Mouse (Mus musculus) right cerebral cortex, postnatal 25 days (tissue): ENCODE data around the gene Mturn.

Experiments
- DNase-seq: peaks from one replicate; pipeline ENCODE4 v3.0.0; 2022

Mturn gene

GRCm38 (mm10) chr6:54732721-54733120, 51.3 kb downstream of the Mturn start:
- DNase-seq = no peak

DNA sequence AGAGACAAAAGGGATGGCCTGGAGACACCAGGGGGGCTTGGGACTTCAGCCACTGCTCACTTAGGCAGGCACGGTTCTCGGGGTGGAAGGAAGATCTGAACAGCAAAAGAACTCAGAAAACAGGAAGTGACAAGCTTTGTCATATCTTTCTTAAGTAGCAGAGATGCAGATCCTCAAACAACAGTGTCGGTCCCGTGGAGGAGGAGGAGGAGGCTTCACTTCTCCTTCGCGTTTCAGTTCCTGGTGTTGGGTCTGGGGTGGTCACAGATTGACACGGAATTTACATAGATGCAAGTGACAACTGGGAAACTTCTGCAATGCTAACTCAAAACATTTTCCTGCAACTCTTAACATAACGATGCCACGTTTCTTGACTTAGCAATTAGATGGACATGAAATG, 54.7 kb downstream of the Mturn start:
- no peak for DNase-seq

GRCm38 (mm10) chr6:54737255-54737654, 55.8 kb downstream of the Mturn start:
- DNase-seq = no peak

GRCm38 (mm10) chr6:54737684-54738083, 56.3 kb downstream of the Mturn start:
- DNase-seq = no peak

- no peak for DNase-seq
These were observed 67.6 kb downstream of the Mturn start for GRCm38 (mm10) chr6:54749056-54749455.

- DNase-seq = no peak
These were observed 70.2 kb downstream of the Mturn start for GRCm38 (mm10) chr6:54751621-54752020.

- no peak for DNase-seq
These were observed 70.7 kb downstream of the Mturn start for GRCm38 (mm10) chr6:54752076-54752475.
